Mouse (Mus musculus): Measurements from ENCODE around the gene Snd1.

- TF ChIP-seq CTCF (IDR thresholded peaks at IDR 0.05; ENCODE audit: extremely low read depth, insufficient read depth, low read length), result no peak
- TF ChIP-seq POLR2A (IDR thresholded peaks at IDR 0.05; ENCODE audit: extremely low read depth, insufficient read depth, low read length), result no peak
Observed at GRCm38 (mm10) chr6:28758293-28758692, 283.4 kb downstream of the Snd1 start.
